9 mouse cellular contexts compared by ENCODE assay signal in the genomic region with DNA sequence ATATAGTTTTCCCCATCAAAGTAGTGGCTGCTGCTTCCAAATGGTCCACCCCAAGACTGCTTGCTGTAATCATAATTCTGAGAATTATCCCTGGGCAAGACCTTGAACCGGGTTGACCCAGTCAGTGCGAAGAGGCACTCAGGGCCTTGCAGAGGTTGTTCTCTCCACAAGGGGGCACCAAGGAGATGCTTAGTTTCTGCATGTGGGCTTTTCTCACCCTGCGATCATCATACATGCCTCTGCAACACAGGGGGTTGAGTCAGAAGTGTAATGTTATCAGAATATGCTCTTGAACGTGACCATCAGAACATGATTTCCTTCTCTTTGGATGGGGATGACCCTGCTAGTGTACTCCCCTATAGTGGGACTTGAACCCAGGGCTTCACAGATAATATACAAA. TPM values are rescaled to one million over a fixed set of nuclear protein-coding genes. Genes with fewer than 3 reads are reported as not detected.
DNase-seq lines count a peak whose midpoint lies in the region; ATAC-seq and TF ChIP-seq lines count a peak whose summit lies in the region.
"Had no signal": no experiment of that assay in that cellular context is flagged by ENCODE, and none has a peak within 500 bp of the region (broad histone marks: within the 10 kb centered on the region; RNA-seq: fewer than 3 reads in every experiment).

No protein-coding gene starts in this region.

- no peaks in the 10 kb centered on the region for H3K9me3 ChIP-seq in forebrain, embryonic 15.5 days
- H3K9me3 ChIP-seq in limb, embryonic 14.5 days (ENCODE audit: control insufficient read depth, low read length), result no peaks in the 10 kb centered on the region
- H3K9me3 ChIP-seq in midbrain, postnatal 0 days (ENCODE audit: low read length), result no peaks in the 10 kb centered on the region
- H3K9me3 ChIP-seq: embryonic facial prominence, embryonic 13.5 days had no signal

- H3K27ac ChIP-seq in forebrain, embryonic 15.5 days (replicated peaks), result no peak overlapping the region
- H3K27ac ChIP-seq in limb, embryonic 14.5 days (replicated peaks; ENCODE audit: low read depth, low read length), result no peak overlapping the region
- no peak overlapping the region for H3K27ac ChIP-seq in midbrain, postnatal 0 days (ENCODE audit: low read depth, low read length)
- H3K27ac ChIP-seq: embryonic facial prominence, embryonic 13.5 days had no signal

- peak; percentile 31 for DNase-seq in urinary bladder, adult 2 months (ENCODE audit: low spot score)
- no peak for DNase-seq in urinary bladder, postnatal 10 days (ENCODE audit: low spot score)
- DNase-seq in c-Kit-positive CD71-positive TER-119-positive erythroid progenitor cells, embryonic 14.5 days (ENCODE audit: low spot score), result peak; percentile 63
- peak; percentile 72 for DNase-seq in limb, embryonic 14.5 days (ENCODE audit: low spot score)
- DNase-seq in midbrain, postnatal 0 days (ENCODE audit: low spot score), result peak; percentile 69
- DNase-seq in testis, postnatal 10 days (ENCODE audit: low spot score), result peak; percentile 73

- peak; percentile 83 for TF ChIP-seq CTCF in midbrain, postnatal 0 days (IDR thresholded peaks at IDR 0.05)

- H3K27me3 ChIP-seq in forebrain, embryonic 15.5 days, result no peaks in the 10 kb centered on the region
- H3K27me3 ChIP-seq in limb, embryonic 14.5 days (ENCODE audit: control insufficient read depth, insufficient read depth, low read length), result no peaks in the 10 kb centered on the region
- no peaks in the 10 kb centered on the region for H3K27me3 ChIP-seq in midbrain, postnatal 0 days (ENCODE audit: insufficient read depth, low read length)
- H3K27me3 ChIP-seq: embryonic facial prominence, embryonic 13.5 days had no signal

- no peak overlapping the region for H3K4me2 ChIP-seq in forebrain, embryonic 15.5 days (replicated peaks)
- no peak overlapping the region for H3K4me2 ChIP-seq in limb, embryonic 14.5 days (replicated peaks; ENCODE audit: low read depth, low read length, severe bottlenecking)
- H3K4me2 ChIP-seq in midbrain, postnatal 0 days (ENCODE audit: low read depth, low read length, poor library complexity, severe bottlenecking), result no peak overlapping the region
- H3K4me2 ChIP-seq: embryonic facial prominence, embryonic 13.5 days had no signal

- H3K4me3 ChIP-seq in forebrain, embryonic 15.5 days, result no peak overlapping the region
- no peak overlapping the region for H3K4me3 ChIP-seq in limb, embryonic 14.5 days (replicated peaks; ENCODE audit: low read length)
- no peak overlapping the region for H3K4me3 ChIP-seq in midbrain, postnatal 0 days (ENCODE audit: low read depth, low read length)
- H3K4me3 ChIP-seq: embryonic facial prominence, embryonic 13.5 days had no signal

- 53% methylated on average over 4 of the region's 4 CpGs for WGBS in forebrain, embryonic 15.5 days
- 71% methylated on average over 4 of the region's 4 CpGs for WGBS in limb, embryonic 14.5 days
- WGBS in midbrain, postnatal 0 days, result 41% methylated on average over 4 of the region's 4 CpGs

- H3K4me1 ChIP-seq in forebrain, embryonic 15.5 days, result 0 out of 2 replicates have a peak, but pooled peaks cover 1% of the 10 kb centered on the region
- H3K4me1 ChIP-seq in limb, embryonic 14.5 days (ENCODE audit: control insufficient read depth, insufficient read depth, low read length), result no peaks in the 10 kb centered on the region
- H3K4me1 ChIP-seq in midbrain, postnatal 0 days (ENCODE audit: insufficient read depth, low read length), result no peaks in the 10 kb centered on the region
- H3K4me1 ChIP-seq: embryonic facial prominence, embryonic 13.5 days had no signal

- peaks cover 4% of the 10 kb centered on the region; the same call in 1 of the 2 replicates for H3K36me3 ChIP-seq in forebrain, embryonic 15.5 days
- peaks cover 12% of the 10 kb centered on the region for H3K36me3 ChIP-seq in limb, embryonic 14.5 days (ENCODE audit: control insufficient read depth, insufficient read depth, low read length)
- no peaks in the 10 kb centered on the region for H3K36me3 ChIP-seq in midbrain, postnatal 0 days (ENCODE audit: insufficient read depth, low read length)

- TF ChIP-seq POLR2A in limb, embryonic 14.5 days (IDR thresholded peaks at IDR 0.05; ENCODE audit: borderline replicate concordance, extremely low read depth, insufficient read depth, insufficient read length), result no peak

- 0 out of 2 replicates have a peak, but pooled peaks have one; percentile 48 for ATAC-seq in forebrain, embryonic 15.5 days (replicated peaks)
- ATAC-seq in inflammation-experienced regulatory T-cells, adult 6 months, result peak; percentile 85
- ATAC-seq in limb, embryonic 14.5 days (ENCODE audit: low FRiP score, low read depth), result no peak
- ATAC-seq in midbrain, postnatal 0 days (ENCODE audit: low FRiP score), result no peak

- H3K9ac ChIP-seq in forebrain, embryonic 15.5 days (replicated peaks), result no peak overlapping the region
- H3K9ac ChIP-seq in limb, embryonic 14.5 days (ENCODE audit: low read depth, low read length, severe bottlenecking), result no peak overlapping the region
- H3K9ac ChIP-seq in midbrain, postnatal 0 days (replicated peaks; ENCODE audit: low read length, poor library complexity, severe bottlenecking), result no peak overlapping the region
- H3K9ac ChIP-seq: embryonic facial prominence, embryonic 13.5 days had no signal

RNA-seq across cellular contexts. Expression of gene Srebf2, which starts 8.4 kb away (rescaled TPM):
- 55.3 and 68.9 TPM in 2 replicates for polyA plus RNA-seq in urinary bladder, adult 2 months (2012; rRNA removed)
- polyA plus RNA-seq in forebrain, embryonic 15.5 days (2015; fragmentation: Nextera tagmentation; extraction: Ambion mirVana), result 223 and 225 TPM in 2 replicates
- 10 to 100 TPM; 28.4 to 42.6 (median 35.6) TPM for polyA plus RNA-seq in inflammation-experienced regulatory T-cells, adult 6 months (2017; shearing (Covaris generic))
- 131 and 253 TPM in 2 replicates for polyA plus RNA-seq in limb, embryonic 14.5 days (2012; rRNA removed)
- polyA plus RNA-seq in limb, embryonic 14.5 days (2014; fragmentation: Nextera tagmentation; extraction: Ambion mirVana), result 122 and 125 TPM in 2 replicates
- 204 and 245 TPM in 2 replicates for total RNA-seq in midbrain, postnatal 0 days (2014; rRNA removed)
- 141 and 150 TPM in 2 replicates for polyA plus RNA-seq in midbrain, postnatal 0 days (2015; fragmentation: Nextera tagmentation; extraction: Ambion mirVana)

RNA-seq across cellular contexts. Expression of gene Ccdc134, which starts 10.8 kb away (rescaled TPM):
- polyA plus RNA-seq in urinary bladder, adult 2 months (2012; rRNA removed), result 12.8 and 16.1 TPM in 2 replicates
- 17.7 and 18.4 TPM in 2 replicates for polyA plus RNA-seq in forebrain, embryonic 15.5 days (2015; fragmentation: Nextera tagmentation; extraction: Ambion mirVana)
- 10 to 100 TPM; 19.9 to 26.0 (median 20.8) TPM for polyA plus RNA-seq in inflammation-experienced regulatory T-cells, adult 6 months (2017; shearing (Covaris generic))
- polyA plus RNA-seq in limb, embryonic 14.5 days (2012; rRNA removed), result 39.6 and 40.7 TPM in 2 replicates
- polyA plus RNA-seq in limb, embryonic 14.5 days (2014; fragmentation: Nextera tagmentation; extraction: Ambion mirVana), result 26.4 and 28.3 TPM in 2 replicates
- total RNA-seq in midbrain, postnatal 0 days (2014; rRNA removed), result 8.4 and 8.7 TPM in 2 replicates
- 6.9 and 7.7 TPM in 2 replicates for polyA plus RNA-seq in midbrain, postnatal 0 days (2015; fragmentation: Nextera tagmentation; extraction: Ambion mirVana)

Comparison
In these comparisons a context has a peak if more than half of its experiments do, and no peak if none do; other contexts are left out.
1. ATAC-seq: peak in forebrain, embryonic 15.5 days (single experiment) and inflammation-experienced regulatory T-cells, adult 6 months (single experiment); none in limb, embryonic 14.5 days (single experiment) and midbrain, postnatal 0 days (single experiment).